Mouse (Mus musculus): ENCODE results near the gene Tnip1. TPM values are rescaled to one million over a fixed set of nuclear protein-coding genes. Genes with fewer than 3 reads are reported as not detected.

Gene Tnip1
- total RNA-seq, 2 experiments from 2014 or later: 73.4 to 75.0 TPM

- DNase-seq (ENCODE audit: low spot score in 2 of 2): no peak
Observed at GRCm38 (mm10) chr11:54936035-54936770, 26.5 kb downstream of the Tnip1 start.

- no peak for DNase-seq (ENCODE audit: low spot score in 2 of 2)
Observed at GRCm38 (mm10) chr11:54934198-54934597, 28.5 kb downstream of the Tnip1 start.

- DNase-seq (ENCODE audit: low spot score in 2 of 2): no peak
Observed at GRCm38 (mm10) chr11:54932540-54932939, 30.2 kb downstream of the Tnip1 start.

- no peak for DNase-seq (ENCODE audit: low spot score in 2 of 2)
Observed at GRCm38 (mm10) chr11:54931405-54932093, 31.2 kb downstream of the Tnip1 start.

- DNase-seq (ENCODE audit: low spot score in 2 of 2): no peak
Observed at GRCm38 (mm10) chr11:54930318-54930979, 32.3 kb downstream of the Tnip1 start.

- no peak for DNase-seq (ENCODE audit: low spot score in 2 of 2)
Observed at GRCm38 (mm10) chr11:54929744-54930143, 33.0 kb downstream of the Tnip1 start.

- DNase-seq (ENCODE audit: low spot score in 2 of 2): no peak
Observed at GRCm38 (mm10) chr11:54929290-54929689, 33.4 kb downstream of the Tnip1 start.

- DNase-seq (ENCODE audit: low spot score in 2 of 2): no peak
Observed at GRCm38 (mm10) chr11:54928886-54929285, 33.8 kb downstream of the Tnip1 start.

- DNase-seq (ENCODE audit: low spot score in 2 of 2): no peak
Observed at GRCm38 (mm10) chr11:54928219-54928618, 34.5 kb downstream of the Tnip1 start.

- peak in 1 of 2 experiments; percentile 44 for DNase-seq (ENCODE audit: low spot score in 2 of 2)
Observed at GRCm38 (mm10) chr11:54927346-54928140, 35.2 kb downstream of the Tnip1 start.

GRCm38 (mm10) chr11:54924145-54924544 is 38.6 kb downstream of the Tnip1 start:
- DNase-seq (ENCODE audit: low spot score in 2 of 2): no peak

GRCm38 (mm10) chr11:54922488-54922887 is 40.2 kb downstream of the Tnip1 start:
- no peak for DNase-seq (ENCODE audit: low spot score in 2 of 2)

GRCm38 (mm10) chr11:54921798-54922197 is 40.9 kb downstream of the Tnip1 start:
- no peak for DNase-seq (ENCODE audit: low spot score in 2 of 2)

GRCm38 (mm10) chr11:54920973-54921580 is 41.6 kb downstream of the Tnip1 start:
- DNase-seq (ENCODE audit: low spot score in 2 of 2): no peak

GRCm38 (mm10) chr11:54920127-54920972 is 42.4 kb downstream of the Tnip1 start:
- no peak for DNase-seq (ENCODE audit: low spot score in 2 of 2)

- no peak for DNase-seq (ENCODE audit: low spot score in 2 of 2)
Observed at GRCm38 (mm10) chr11:54918273-54918672, 44.4 kb downstream of the Tnip1 start.

GRCm38 (mm10) chr11:54917461-54917860 is 45.3 kb downstream of the Tnip1 start:
- no peak for DNase-seq (ENCODE audit: low spot score in 2 of 2)

- DNase-seq (ENCODE audit: low spot score in 2 of 2): no peak
Observed at GRCm38 (mm10) chr11:54913841-54914240, 48.9 kb downstream of the Tnip1 start.

GRCm38 (mm10) chr11:54912503-54913316 is 50.0 kb downstream of the Tnip1 start:
- DNase-seq (ENCODE audit: low spot score in 2 of 2): no peak

All from adrenal gland, postnatal 4 days (tissue).